Comparison of ENCODE assay signal across 8 mouse cellular contexts in the genomic region with DNA sequence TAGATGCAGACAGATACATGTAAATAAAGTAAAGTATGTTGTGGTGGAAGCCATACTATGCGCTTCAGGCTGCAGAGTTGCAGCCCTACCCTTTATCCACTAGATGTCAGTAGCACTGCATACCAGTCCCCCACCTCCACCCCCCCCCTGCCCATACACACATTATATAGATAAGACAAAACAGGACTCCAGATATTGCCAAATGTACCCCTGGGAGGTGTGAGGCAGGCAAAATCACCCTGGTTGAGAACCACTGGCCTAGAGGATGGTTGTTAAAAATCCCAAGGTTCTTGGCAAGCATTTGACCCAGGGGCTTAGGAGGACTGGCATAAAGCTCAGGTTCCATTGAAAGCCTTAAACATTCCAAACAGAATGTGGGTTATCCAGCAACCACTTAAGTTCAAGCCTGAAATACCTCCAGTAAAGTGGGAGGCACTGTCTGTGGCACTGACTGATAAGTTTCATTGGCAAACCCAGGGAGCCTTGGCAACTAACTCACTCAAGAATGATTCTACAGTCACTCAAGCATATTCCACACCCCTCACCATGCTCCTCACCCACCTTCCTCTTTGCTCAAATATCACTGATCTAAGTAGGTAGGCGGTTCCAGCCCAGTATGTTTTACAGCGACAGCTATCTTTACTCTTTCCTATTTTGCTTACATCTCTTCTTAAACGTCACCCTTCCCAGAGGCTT. TPM values are rescaled to one million over a fixed set of nuclear protein-coding genes. Genes with fewer than 3 reads are reported as not detected.
DNase-seq lines count a peak whose midpoint lies in the region; ATAC-seq and TF ChIP-seq lines count a peak whose summit lies in the region.

No protein-coding gene starts in this region.

- TF ChIP-seq CTCF in thymus, adult 2 months (IDR thresholded peaks at IDR 0.05; ENCODE audit: borderline replicate concordance, control insufficient read depth, extremely low read depth, insufficient read depth, low read length, poor library complexity), result no peak

- WGBS in thymus, adult 2 months, result 7% methylated on average over 4 of the region's 4 CpGs
- 7% methylated on average over 4 of the region's 4 CpGs for WGBS in heart, embryonic 10.5 days

- peaks cover 2% of the 10 kb centered on the region; the same call in 1 of the 2 replicates for H3K4me1 ChIP-seq in thymus, adult 2 months (replicated peaks; ENCODE audit: control insufficient read depth, insufficient read depth, low read length)
- peaks cover 21% of the 10 kb centered on the region for H3K4me1 ChIP-seq in heart, embryonic 10.5 days

- no peak overlapping the region for H3K27ac ChIP-seq in thymus, adult 2 months (ENCODE audit: control insufficient read depth, insufficient read depth, low read length)
- peak overlapping the region; percentile 90 for H3K27ac ChIP-seq in heart, embryonic 10.5 days

- TF ChIP-seq POLR2A in thymus, adult 2 months (IDR thresholded peaks at IDR 0.05; ENCODE audit: control insufficient read depth, extremely low read depth, insufficient read depth, low read length, poor library complexity), result no peak

- no peaks in the 10 kb centered on the region for H3K9me3 ChIP-seq in heart, embryonic 10.5 days

- H3K27me3 ChIP-seq in thymus, adult 2 months (ENCODE audit: control insufficient read depth, insufficient read depth, low read length), result no peaks in the 10 kb centered on the region
- H3K27me3 ChIP-seq in heart, embryonic 10.5 days (ENCODE audit: insufficient read depth, poor library complexity, severe bottlenecking), result no peaks in the 10 kb centered on the region

- H3K36me3 ChIP-seq in thymus, adult 2 months (ENCODE audit: control insufficient read depth, insufficient read depth, low read length), result peaks cover 8% of the 10 kb centered on the region
- H3K36me3 ChIP-seq in heart, embryonic 10.5 days, result peaks cover 18% of the 10 kb centered on the region

- peak; percentile 61 for ATAC-seq in megakaryocyte, adult 5-6 weeks (ENCODE audit: poor library complexity, severe bottlenecking)

- peak; percentile 32 for DNase-seq in thymus, adult 2 months
- DNase-seq in thymus, adult 18-20 months, result no peak
- DNase-seq in cerebellum, postnatal 36 days, result peak; percentile 34 to 50
- no peak for DNase-seq in heart, embryonic 10.5 days (ENCODE audit: low spot score)
- peak; percentile 52 for DNase-seq in kidney, postnatal 10 days
- DNase-seq in spleen, postnatal 36 days (ENCODE audit: low spot score in 2 of 2), result peak; percentile 16 to 45
- no peak for DNase-seq in gastrocnemius, adult 8-10 months (ENCODE audit: low spot score in 2 of 2)

- H3K4me3 ChIP-seq in thymus, adult 2 months (ENCODE audit: control insufficient read depth, insufficient read depth, low read length), result no peak overlapping the region
- peak overlapping the region; percentile 93 for H3K4me3 ChIP-seq in heart, embryonic 10.5 days

RNA-seq across cellular contexts. Expression of a gene that starts 1.2 kb away (rescaled TPM):
- 191 and 196 TPM in 2 replicates for polyA plus RNA-seq in thymus, adult 2 months (2012; rRNA removed)
- 84.7 and 88.6 TPM in 2 replicates for polyA plus RNA-seq in heart, embryonic 10.5 days (2016; fragmentation: Nextera tagmentation; extraction: Ambion mirVana)
- 48.3 and 51.1 TPM in 2 replicates for total RNA-seq in megakaryocyte, adult 5-6 weeks (2015)
- total RNA-seq in megakaryocyte, adult 5-6 weeks (2017), result 66.4 and 69.6 TPM in 2 replicates
- 10 to 100 TPM; 29.4 to 41.8 (median 37.5) TPM for total RNA-seq in gastrocnemius, adult 8-10 months (2022)

RNA-seq across cellular contexts. Expression of a gene that starts 28.1 kb away (rescaled TPM):
- polyA plus RNA-seq in thymus, adult 2 months (2012; rRNA removed), result 169 and 177 TPM in 2 replicates
- polyA plus RNA-seq in heart, embryonic 10.5 days (2016; fragmentation: Nextera tagmentation; extraction: Ambion mirVana), result 100 and 115 TPM in 2 replicates
- 43.5 and 49.8 TPM in 2 replicates for total RNA-seq in megakaryocyte, adult 5-6 weeks (2015)
- 91.5 and 103 TPM in 2 replicates for total RNA-seq in megakaryocyte, adult 5-6 weeks (2017)
- total RNA-seq in gastrocnemius, adult 8-10 months (2022), result 10 to 100 TPM; 27.5 to 36.4 (median 34.5) TPM

RNA-seq across cellular contexts. Expression of a gene that starts 40.1 kb away (rescaled TPM):
- polyA plus RNA-seq in thymus, adult 2 months (2012; rRNA removed), result 57.1 and 71.0 TPM in 2 replicates
- polyA plus RNA-seq in heart, embryonic 10.5 days (2016; fragmentation: Nextera tagmentation; extraction: Ambion mirVana), result 17.9 and 21.8 TPM in 2 replicates
- 17.2 and 23.0 TPM in 2 replicates for total RNA-seq in megakaryocyte, adult 5-6 weeks (2015)
- 4.9 and 5.9 TPM in 2 replicates for total RNA-seq in megakaryocyte, adult 5-6 weeks (2017)
- 10 to 100 TPM; 13.5 to 14.1 (median 13.6) TPM for total RNA-seq in gastrocnemius, adult 8-10 months (2022)

RNA-seq across cellular contexts. Expression of a gene that starts 54.2 kb away (rescaled TPM):
- 541 and 555 TPM in 2 replicates for polyA plus RNA-seq in thymus, adult 2 months (2012; rRNA removed)
- 1.2 and 2.3 TPM in 2 replicates for polyA plus RNA-seq in heart, embryonic 10.5 days (2016; fragmentation: Nextera tagmentation; extraction: Ambion mirVana)
- total RNA-seq in megakaryocyte, adult 5-6 weeks (2015), result 52.9 and 54.4 TPM in 2 replicates
- 19.5 and 25.7 TPM in 2 replicates for total RNA-seq in megakaryocyte, adult 5-6 weeks (2017)
- total RNA-seq in gastrocnemius, adult 8-10 months (2022), result not detected

Comparison
In these comparisons a context has a peak if more than half of its experiments do, and no peak if none do; other contexts are left out.
1. DNase-seq: peak in thymus, adult 2 months (single experiment), cerebellum, postnatal 36 days (2 of 2), kidney, postnatal 10 days (single experiment) and spleen, postnatal 36 days (2 of 2); none in thymus, adult 18-20 months (0 of 2), heart, embryonic 10.5 days (single experiment) and gastrocnemius, adult 8-10 months (0 of 2).